Mouse (Mus musculus) telencephalon, adult 2 months (tissue): ENCODE results near the gene Nxpe4.

ENCODE experiments used
- DNase-seq: peaks from one replicate; pipeline ENCODE4 v3.0.0-alpha.2; 2011; ENCODE audit warnings: low read depth, low spot score

Gene Nxpe4

DNA sequence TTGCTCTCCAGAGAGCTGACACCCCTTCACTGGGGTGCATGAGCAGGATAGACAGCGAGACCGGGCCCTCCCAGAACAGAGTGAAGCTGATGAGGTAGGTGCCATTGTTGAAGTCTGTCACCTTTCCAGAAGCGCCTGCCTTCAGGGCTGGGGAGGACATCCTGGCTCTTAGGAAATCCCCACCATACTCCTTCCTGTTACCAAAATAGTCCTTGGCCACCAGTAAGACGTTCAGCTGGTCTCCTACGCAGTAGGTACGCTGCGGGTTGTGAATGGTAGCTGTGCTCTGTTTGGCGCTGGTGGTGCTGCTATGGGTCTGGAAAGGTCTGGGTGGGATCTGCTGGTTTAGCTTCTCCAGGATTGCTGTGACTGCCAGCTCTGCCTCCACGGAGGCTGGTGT lies 164.5 kb downstream of the Nxpe4 start:
- DNase-seq = no peak

DNA sequence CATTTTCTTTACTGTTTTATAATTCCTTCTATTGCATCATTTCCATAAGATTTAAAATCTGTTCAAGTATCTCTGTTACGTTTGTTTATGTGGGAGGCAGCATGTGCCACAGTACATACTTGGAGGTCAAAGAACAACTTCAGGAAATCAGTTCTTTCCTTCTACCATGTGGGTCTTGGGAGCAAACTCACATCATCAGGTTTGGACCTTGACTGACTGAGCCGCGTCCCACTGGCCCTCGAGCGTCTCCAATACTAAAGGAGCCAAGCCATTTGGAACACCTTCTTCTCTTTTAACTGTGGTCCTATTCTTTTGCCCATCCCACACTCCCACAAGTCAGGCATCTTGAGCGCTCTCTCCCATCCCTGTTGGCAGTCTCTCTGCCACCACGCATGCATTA lies 167.8 kb downstream of the Nxpe4 start:
- DNase-seq = no peak

DNA sequence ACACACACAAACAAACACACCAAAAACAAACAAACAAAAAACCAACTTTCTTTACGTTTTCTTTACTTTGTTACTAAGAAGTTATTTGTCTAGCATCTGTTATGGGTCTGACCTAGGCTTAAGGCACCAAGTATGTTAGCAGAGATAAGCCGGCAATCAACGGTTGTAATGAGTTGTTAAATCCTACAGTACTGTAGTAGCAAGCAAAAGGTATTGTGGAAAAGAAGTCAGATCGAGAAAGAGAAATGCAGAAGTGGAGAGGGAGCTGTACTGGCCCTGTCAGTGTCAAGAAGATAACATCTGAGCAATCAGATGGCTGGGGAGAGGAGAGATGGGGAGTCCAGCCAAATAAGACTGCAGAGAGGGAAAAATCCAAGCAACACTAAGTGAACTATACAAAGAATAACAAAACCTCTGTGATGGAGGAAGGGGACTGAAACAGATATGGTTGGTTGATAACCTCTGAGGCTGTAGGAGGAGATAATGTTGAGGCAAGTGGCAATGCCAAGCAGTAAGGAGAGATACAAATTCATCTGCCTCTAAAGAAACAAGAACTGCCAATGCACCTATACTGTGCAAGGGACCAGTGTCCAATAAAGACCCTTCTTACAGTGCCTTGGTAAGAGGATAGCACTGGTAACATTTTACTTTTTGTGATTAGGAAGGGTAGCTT lies 177.1 kb downstream of the Nxpe4 start:
- DNase-seq = no peak

DNA sequence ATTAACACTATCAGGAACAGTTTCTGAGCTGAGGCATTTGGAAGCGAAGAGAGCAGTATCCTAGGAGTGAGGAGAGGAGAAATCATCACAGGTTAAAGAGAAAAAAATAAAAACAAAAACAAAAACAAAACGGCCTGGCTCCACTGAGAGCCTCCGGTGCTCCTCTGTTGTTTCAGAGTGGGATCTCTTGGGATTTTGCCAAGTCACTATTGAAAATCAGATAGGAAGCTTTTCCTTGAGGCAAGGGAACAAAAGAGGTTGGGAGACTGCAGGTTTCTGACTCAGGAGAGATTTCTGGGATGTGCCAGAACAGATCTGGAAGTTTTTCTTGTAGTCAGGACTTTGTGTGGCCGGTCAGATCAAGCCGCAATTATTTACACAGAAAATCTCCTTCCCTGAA lies 177.7 kb downstream of the Nxpe4 start:
- DNase-seq = no peak

DNA sequence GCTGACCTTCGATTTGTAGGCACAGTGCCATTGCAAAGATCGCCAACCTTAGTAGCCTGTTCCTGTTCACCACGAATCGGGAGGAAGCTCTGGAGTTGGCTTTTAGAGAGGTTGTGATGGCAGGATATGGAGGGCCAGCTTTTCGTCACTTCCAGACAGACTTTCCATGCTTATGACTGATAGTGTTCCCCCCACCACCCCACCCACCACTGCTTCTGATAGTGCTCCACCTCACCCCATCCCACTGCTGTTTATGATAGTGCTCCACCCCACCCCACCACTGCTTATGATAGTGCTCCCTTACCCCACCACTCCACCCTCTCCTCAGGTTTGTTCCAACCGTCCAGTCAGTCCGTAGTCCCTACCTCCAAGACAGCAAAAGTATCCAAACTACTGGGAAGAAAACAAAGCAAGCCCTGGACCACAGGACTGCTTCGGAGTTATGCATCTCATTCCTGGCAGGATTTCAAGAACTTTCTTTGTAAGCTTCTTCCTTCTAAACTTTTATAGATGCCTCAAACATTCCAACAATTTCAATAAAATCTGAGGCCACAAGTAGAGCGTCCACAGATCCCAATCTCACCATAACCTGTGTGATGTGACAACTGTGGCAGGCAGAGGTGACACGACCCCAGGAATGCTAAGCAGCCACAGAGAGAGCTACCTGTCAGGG lies 179.0 kb downstream of the Nxpe4 start:
- DNase-seq = no peak

DNA sequence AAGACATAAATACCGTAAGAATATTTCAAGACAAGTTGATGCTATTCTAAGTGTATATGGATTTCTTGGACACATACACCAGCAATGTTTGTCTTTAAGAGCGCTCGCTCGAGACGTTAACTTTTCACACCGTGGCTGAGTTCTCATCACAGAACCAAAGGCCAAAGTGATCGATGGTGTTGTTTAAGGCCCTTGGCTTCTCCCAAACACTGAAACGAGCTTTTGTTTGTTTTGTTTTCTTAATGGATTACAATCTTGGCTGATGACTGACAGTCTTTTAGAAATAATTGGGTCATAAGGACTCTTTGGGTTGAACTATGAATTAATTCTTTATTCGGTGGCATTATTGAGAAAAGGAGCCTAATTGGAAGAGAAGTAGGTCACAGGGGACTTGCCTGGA lies 183.6 kb downstream of the Nxpe4 start:
- no peak for DNase-seq

DNA sequence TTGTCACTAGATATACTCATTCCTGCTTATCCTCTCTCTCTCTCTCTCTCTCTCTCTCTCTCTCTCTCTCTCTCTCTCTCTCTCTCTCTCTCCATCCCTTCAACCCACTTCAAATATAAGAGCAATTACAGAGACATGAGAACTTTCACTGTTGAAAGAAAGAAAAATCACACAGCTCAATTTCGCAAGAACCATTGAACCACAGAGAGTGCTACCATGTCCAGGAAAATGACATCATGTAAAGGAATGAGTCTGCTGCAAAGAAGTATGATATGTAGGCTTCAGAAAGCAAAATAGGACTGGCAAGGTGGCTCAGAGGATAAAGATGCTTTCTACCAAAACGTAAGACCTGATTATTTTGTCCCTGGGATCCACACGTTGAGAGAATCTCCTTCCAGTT lies 184.0 kb downstream of the Nxpe4 start:
- DNase-seq = no peak

DNA sequence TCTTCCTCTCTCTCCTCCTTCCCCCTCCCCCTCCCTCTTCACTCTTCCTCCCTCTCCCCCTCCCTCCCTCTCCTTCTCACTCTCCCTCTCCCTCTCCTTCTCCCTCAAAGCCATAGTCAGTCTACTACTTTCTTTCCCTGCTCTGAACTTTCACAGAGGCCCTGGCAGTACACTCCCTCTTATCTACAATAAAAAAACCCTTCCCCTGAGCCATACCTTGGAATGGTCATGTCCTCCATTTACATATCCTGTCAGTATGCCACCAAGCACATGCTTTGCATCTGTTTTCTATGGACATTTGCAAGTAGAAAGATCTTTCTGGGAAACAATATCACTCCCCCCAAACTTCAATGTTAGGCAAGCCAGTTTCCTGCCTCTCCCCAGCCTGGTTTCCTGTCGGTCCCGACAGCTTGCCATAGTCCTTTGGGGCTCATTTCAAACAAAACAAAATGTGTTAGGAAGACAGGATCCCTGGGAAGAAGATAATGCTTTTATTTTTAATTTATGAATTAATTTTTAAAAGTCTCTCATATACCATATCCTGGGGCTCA lies 191.4 kb downstream of the Nxpe4 start, which contains the start of gene Nxpe2:
Nxpe2 (minus strand) TSS at position 307 of the 551 bp plus-strand sequence.
- no peak for DNase-seq

DNA sequence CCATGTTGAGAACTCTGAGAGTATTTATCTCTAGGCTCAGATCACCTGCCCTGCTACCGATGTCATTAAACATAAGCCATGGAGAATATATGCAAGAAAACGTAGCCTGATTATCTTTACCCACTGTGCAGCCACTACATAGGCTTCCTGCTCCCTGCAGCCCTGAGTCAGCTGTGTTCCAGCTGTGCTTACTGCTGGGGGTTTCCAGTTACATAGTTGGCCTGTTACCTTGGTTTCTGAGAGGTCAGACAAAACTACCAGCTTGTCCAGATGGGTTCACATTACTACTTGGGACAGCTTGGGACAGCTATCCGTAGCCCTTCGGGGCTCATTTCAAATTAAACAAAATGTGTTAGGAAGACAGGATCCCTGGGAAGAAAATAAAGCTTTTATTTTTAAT lies 192.3 kb downstream of the Nxpe4 start:
- no peak for DNase-seq

DNA sequence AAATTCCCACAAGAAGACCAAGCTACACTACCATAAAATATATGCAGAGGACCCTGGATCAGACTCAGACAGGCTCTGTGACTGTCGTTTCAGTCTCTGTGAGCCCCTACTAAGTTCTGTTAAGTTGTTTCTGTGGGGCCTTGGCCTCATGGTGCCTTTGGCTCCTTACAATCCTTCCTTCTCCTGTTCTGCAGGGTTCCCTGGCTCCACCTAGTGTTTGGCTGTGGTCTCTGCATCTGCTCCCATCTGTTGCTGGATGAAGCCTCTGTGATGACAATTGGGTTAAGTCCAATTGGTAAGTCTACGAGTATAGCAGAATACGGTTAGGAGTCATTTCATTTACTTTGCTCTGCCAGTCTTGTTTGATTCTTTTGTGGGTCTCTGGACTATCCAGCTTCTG lies 193.0 kb downstream of the Nxpe4 start:
- DNase-seq = peak; percentile 44

DNA sequence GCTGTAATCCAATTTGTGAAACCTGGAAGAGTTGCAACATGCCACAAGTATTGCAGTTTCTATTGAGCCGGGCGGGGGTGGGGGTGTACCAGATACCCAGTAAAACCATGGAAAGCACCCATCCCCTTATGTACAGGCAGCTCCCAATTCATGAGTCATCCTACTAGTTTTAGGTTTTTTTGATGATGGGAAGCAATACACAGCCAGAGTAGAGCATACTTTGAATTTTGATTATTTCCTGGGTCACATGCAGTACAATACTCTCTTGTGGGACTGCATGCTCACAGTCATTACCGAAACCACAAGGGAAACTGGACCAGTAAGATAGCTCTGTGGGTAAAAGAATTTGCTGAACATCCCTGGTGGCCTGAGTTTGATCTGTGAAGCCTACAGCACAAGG lies 195.3 kb downstream of the Nxpe4 start:
- DNase-seq = no peak

DNA sequence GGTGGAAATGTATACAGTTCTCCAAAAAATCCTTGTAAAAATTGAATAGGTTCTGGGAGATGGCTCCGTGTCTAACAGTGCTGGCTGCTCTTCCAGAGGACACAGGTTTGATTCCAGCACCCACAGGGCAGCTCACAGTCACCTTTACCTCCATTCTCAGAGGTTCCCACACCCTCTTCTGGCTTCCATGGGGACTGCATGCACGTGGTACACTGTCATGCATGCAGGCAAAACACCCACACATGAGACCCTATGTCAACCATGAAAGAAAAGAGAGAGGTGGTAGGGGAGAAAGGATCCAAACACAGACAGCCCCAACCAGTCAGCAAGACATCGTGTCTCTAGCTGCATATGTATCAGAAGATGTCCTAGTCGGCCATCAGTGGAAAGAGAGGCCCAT lies 199.0 kb downstream of the Nxpe4 start:
- no peak for DNase-seq

DNA sequence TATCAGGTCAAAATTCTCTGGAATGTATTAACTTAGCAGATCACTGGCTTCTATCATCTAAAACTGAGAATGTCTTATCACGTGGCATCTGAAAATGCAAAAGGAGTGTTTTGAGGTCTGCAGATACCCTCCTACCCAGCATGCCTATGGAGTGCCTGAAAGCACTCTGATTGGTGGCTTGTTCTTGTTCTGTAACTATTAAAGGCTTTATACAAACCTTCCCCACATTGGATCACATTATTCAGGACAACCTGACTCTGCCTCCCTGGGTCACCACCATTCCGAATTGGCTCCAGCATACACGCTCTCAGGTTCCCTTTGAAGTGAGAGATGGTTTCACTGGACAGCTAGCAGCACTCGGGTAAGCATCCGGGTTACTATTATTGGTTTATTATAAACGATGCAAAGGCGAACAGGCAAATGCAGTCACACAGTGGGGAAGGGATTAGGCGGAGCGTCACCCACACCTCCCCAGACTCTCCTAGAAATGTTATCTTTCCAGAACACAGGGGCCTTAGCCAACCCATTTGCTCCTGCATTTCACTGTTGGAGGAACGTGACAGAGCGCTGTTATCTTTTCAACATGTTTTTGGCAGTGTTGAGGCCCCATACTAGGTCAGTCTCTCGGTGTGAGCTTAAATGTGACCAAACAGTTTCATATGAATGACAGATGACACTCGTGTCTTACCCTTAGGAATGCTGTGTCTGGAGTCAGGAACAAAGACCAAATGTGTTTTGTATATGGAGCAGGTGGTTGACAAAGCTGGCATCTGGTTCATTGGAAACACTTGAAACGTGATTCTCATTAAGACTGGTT lies 200.2 kb downstream of the Nxpe4 start:
- DNase-seq = no peak

DNA sequence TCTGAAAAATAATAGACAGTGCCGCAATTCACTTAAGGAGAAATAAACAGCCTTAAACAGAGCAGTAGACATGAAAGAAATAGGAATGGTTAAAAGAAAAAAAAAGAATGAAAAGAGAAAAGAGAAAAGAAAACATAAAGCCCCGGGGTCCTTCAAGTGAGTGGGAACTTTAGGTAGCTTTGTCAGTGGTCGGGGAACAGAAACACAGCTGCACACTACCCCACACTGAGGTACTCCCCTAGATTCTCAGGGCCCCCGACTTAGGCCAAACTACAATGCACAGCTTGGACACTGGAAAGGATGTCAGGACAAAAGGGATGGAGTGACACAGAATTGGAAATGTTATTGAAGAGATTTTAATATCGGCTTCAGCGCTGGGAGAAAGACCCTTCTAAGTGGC lies 200.9 kb downstream of the Nxpe4 start:
- no peak for DNase-seq

DNA sequence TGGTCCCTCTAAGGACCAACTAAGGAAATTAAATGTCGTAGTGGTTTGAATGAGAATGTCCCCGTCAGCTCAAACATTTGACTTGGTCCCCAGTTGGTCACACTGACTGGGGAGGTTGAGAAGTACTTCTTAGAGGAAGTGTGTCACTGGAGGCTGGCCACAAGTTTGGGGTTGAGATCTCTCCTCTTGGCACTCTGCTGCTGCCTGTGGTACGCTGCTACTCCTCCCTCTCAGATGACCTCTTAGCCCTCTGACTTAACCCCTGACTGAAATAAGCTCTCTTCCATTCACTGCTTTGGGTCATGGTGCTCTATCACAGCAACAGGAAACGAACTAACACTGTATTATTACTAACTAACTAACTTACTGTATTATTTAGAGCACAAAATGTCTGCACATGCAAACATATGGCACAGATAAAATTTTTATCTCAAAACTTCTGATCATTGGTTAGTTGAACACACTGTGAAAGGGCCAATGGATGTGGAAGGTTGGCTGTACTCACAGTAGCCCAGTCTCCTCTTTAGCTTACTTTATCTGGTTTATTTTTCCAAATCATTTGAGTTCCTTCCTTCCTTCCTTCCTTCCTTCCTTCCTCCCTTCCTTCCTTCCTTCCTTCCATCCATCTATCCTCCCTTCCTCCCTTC lies 211.5 kb downstream of the Nxpe4 start:
- DNase-seq = no peak

DNA sequence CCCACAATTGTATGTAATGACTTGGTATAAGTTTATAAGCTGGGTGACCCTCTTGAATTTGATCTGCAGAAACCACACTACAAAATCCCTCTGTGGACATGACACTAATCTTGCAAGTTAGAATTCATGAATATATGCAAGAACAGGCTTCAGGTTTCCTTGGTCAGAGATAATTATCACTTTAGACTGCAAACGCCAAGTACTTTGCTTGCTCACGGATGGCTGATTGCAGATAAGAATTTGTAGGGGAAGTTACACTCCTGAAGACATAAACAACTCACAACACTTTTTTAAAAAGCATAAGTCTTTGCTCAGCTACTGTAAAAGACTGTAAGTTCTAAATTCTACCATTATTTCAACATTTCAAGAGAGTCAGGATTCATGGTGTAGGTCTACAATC lies 212.5 kb downstream of the Nxpe4 start:
- DNase-seq = no peak

DNA sequence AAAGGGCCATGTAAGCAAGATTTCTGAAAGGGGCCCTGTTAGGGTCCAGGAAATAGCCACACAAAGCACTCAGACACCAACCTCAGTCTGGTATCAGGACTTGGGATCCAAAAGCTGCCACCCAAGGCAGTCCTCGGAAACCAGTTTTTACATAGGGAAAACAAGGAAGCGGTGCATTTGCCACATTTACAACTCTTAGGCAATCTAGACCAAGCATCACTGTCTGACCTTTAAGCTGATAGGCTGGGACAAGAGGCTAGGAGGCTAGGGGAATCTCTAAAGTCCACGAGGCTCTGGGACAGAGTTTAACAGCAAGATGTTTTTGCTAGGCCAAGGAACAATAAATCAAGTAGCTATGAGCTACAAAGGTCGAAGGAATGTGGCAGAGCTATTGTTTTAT lies 226.6 kb downstream of the Nxpe4 start:
- no peak for DNase-seq

DNA sequence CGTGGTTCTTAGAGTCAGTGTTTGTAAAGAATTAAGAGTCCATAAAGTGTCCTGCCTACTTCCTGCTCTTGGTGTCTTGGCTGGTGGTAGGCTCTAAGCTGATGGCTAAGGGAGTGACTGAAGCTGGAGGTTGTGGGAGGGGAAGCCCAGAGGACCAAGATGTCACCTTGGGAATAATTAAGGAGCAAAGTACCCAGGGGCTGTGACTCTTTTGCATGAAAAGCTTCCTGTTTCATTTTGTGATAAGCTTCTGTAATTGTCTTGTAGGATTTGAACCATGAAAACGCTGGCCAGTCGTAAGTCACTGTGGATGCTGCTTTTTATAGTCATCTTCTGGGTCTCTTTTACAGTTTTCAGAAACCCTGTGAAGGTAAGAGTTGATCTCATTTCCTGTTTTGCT lies 228.2 kb downstream of the Nxpe4 start:
- no peak for DNase-seq

DNA sequence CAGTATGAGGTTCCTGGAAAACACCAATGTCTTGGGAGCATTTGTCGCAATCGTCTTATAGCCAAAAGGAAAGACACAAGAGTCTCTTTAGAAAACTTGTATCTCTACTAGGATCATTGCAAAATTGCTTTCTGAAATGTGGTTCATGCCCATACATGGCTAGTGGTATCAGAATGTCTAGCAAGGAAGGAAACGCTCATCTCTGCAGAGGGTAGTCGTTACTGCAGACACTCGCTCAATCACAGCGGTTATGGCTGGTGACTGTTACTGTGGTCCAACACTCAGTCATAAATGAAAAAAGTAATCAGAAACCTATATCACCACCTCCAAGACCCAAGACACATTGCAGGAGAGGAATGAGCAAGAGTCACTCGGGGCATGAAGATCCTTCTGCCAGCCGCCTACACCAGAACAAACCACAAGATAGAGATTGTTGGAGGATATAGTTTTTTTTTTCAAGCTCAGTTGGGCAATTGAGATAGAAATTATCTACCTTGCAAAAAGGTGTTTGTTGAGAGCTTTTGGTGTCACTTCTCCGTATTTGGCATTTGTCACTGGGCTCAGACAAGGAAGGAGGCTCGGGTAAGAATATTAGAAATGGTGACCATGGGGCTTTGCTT lies 241.9 kb downstream of the Nxpe4 start:
- DNase-seq = no peak

DNA sequence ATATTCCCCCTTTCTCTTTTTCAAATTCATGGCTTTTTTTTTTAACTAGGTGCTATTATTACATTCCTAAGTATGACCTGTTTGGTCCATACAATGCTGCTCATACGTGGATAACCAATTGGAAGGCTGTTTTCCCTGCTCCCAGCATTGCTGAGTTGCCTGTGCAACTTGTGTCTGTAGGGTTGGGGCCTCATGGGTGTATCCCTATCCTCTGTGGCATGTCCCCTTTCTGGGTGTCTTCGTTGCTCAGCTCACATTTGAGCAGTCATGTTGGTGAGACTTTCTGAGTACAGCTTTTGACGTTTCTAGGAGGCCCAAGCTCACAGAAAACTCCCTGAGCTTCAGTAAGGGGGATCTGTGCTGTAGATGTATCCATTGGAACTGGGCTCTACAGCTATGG lies 242.9 kb downstream of the Nxpe4 start:
- DNase-seq = no peak

DNA sequence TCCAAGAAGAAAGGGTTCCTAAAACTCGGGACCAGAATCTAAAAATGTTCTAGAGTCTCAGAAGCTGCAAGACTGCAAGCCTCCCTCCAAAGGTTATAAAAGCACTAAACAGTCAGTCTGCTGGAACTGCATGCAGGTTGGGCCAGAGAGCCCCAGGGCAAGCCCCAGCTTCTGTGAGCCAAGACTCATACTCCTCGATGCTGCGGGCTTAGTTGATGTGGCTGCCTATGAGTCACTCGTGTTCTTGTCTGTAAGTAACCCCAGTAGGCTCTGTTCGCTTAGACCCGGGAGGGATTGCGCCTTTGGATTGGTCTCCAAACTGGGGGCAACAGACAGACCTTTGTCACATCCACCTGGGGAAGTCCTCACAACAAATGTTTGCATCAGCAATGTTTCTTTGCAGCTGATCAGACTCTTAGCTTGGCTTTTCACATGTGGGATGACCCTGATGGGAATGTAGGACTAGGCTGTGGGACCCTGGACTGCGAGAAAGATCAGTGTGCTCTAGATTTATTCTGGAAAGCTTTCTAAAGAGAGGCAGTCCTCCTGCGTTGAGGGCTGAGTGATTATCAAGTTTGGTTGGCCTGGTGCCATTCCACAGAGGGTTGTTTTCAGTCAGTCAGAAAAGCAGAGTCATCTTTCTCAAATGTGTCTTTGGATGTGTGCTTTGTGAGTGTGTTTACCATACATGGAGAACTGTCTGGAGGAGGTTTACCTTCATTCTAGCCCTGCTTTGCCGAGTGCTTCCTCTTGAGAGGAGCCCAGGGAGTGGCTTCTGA lies 245.9 kb downstream of the Nxpe4 start:
- no peak for DNase-seq
